Mouse (Mus musculus): ENCODE results near the gene Gpx3. TPM values are rescaled to one million over a fixed set of nuclear protein-coding genes. Genes with fewer than 3 reads are reported as not detected.
A peak's percentile ranks its signal among the peaks of the same experiment; 100 is the strongest.
"Not testable (repeated sequence)": the region's sequence is repeated elsewhere in the genome, so short reads cannot be mapped to it uniquely, and the experiment has no call there.

Gene Gpx3
- 10 to 100 TPM; 26.2 to 33.7 TPM for total RNA-seq (2021)
- long read RNA-seq, experiment 1, transcript Gpx3-201 (5 exons, 1,594 nt) = major isoform, 81 of 92 reads
- long read RNA-seq, experiment 1, partial matches to known transcripts = 8 of 92 reads
- long read RNA-seq, experiment 1, other reads (novel, unspliced or antisense) = 3 of 92 reads
- long read RNA-seq, experiment 2, transcript Gpx3-201 (5 exons, 1,594 nt) = major isoform, 85 of 95 reads
- long read RNA-seq, experiment 2, partial matches to known transcripts = 8 of 95 reads
- long read RNA-seq, experiment 2, other reads (novel, unspliced or antisense) = 2 of 95 reads

GRCm38 (mm10) chr11:54902333-54903323 lies at the start of gene Gpx3:
Gene Gpx3, plus strand, starts transcription at chr11:54902453.
- DNase-seq (ENCODE audit: low spot score in 2 of 2) = peak; percentile 49 to 69

DNA sequence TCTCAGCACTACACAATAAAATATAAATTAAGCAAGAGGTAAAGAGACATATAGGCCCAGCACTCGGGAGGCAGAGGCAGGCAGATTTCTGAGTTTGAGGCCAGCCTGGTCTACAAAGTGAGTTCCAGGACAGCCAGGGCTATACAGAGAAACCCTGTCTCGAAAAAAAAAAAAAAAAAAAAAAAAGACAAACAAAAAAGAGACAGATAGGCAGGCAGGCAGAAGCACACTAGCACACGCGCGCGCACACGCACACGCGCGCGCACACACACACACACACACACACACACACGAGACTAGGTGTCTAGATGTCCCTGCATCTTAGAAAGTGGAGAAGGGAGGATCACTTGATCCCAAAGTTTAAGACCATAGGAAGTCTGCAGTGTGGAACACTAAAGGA lies 43.4 kb upstream of the Gpx3 start:
- not testable (repeated sequence) for DNase-seq (ENCODE audit: low spot score in 2 of 2)

DNA sequence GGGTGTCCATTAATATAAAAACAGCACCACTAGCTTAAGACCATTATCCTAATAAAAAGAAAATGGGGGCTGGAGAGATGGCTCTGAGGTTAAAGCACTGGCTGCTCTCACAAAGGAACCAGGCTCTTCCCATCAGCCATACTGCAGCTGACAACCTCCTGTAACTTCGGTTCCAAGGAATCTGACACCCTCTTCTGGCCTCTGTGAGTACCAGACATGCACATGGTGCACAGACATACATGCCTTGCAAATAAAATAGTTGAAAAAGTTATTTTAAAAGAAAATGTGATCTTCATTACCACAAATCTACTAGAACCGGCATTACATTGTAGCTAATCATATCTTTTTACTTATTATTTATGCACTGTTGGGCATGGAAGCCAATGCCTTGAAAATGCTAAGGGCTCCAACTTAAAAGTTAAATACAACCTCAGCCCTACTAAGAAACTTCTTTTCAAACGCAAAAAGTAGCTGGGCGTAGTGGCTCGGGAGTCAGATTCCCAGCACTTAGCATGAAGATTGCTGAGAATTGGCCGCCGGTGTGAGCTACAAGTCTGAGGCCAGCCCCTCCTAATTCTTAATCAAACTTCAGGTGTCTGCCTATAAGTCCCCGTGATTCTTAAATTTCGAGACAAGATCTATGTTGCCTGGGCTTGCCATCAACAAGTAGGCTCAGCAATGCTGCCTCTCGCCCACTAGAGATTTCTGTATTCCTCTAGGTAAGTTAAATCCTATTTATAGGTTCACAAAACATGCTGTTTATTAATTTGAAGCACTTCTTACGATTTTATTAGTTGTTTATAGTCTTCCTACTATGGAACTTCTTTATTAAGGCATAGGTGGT lies 42.7 kb upstream of the Gpx3 start:
- DNase-seq (ENCODE audit: low spot score in 2 of 2) = no peak

GRCm38 (mm10) chr11:54860256-54861038 lies 41.8 kb upstream of the Gpx3 start, which contains the start of gene Lyrm7:
Gene Lyrm7, minus strand, starts transcription at chr11:54860916.
- DNase-seq (ENCODE audit: low spot score in 2 of 2) = peak; percentile 89 to 97

DNA sequence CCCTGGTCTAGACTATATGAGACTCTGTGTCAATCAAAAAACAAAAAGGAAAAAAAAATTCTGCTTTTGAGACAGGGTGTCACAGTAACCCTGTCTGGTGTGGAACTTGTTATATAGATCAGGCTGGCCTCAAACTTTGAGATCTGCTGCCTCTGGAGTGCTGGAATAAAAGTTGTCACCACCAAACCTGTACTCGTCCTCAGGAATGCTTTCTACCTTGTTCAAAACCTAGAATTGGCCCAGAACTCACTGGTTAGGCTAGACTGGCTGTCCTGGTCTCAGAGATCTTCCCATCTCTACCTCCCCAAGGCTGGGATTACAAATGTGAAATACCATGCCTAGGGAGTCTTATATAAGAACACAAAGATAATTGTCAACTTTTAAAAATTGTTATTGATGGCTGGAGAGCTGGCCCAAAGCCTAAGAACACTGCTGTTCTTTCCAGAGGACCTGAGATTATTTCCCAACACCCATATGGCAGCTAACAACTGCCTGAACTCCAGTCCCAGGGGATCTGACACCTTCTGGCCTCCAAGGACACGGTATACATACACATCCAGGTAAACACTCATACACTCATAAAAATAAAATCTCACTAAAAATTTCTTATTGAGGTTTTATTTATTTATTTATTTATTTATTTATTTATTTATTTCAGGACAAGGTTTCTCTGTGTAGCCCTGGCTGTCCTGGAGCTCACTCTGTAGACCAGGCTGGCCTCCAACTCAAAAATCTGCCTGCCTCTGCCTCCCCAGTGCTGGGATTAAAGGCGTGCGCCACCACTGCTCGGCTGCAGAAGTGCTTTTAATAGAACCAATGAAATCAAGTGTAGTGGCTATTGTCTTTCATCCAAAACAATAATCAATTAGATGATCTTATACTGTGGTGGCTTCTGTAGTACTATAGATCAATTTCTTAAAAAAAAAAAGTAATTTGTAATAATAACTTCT lies 40.5 kb upstream of the Gpx3 start:
- no peak for DNase-seq (ENCODE audit: low spot score in 2 of 2)

GRCm38 (mm10) chr11:54862621-54863520 lies 39.4 kb upstream of the Gpx3 start:
- DNase-seq (ENCODE audit: low spot score in 2 of 2) = peak in 1 of 2 experiments; percentile 37

DNA sequence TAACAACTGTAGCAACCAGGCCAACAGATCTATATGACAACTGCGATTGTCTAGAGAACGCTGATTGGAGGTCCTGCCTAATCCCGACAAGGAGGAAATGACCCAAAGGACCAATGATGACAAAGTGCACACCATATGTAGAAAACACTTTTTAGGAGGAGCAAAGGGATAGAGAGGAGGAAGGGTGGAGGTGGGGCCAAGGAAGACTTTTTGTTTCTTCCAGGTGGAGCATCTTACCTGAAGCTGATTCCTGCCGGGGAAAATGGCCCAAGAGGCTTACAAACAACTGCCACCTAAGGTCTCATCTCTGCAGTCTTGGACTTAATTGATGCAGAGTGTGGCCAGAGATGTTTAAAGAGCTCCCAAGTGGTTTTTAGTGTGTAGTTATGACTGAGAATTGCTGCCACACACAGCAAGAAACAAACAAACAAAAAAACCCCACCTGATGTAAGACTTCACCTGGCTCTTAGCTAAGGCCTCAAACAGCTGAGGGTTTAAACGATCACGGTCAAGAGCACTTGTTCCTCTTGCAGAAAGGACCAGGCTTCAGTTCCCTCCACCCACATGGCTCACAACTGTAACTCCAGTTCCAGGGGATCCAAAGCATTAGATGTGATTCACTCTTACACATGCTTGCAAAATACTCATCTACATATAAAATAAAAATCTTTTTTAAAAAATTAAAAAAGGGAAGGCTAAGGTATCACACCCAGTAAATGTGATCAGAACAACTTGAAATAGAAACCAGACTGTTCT lies 36.7 kb upstream of the Gpx3 start:
- DNase-seq (ENCODE audit: low spot score in 2 of 2) = no peak

DNA sequence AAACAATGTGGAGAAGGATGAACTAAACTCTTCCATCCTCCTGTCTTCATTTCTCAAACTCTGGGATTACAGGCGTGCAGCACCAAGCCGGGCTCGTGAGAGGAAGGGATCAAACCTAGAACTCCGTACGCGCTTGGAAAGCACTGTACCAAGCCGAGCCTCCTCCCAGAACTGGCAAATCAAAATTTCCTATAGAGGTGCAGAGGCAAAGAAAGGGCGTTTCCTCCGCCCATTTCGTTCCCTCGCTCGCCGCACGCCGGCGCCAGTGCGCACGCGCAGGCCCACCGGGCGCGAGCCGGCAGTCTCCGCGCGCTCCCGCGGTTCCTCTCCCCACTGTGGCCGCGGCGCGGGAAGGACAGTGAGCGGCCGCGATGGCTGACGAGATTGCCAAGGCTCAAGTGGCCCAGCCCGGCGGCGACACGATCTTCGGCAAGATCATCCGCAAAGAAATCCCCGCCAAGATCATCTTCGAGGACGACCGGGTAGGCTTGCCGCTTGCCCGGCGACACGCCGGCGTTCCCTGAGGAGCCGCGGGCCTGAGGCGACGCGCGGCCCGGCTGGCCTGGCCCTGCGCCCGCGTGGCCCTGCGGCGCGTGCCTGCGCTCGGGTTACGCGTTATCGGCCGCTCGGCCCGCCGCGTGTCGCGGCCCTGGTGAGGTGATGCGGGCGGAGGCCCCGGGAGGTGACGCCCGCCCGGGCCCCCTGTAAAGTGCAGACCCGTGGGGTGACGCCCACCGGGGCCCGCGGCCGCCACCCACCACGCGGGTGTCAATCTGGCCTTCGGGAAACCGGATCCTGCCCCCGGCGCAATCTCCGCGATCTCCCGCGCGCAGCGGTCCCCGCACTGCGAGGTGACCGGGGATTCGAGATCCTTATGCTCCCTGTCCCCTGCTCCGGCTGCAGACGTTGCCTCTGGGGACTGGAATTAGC lies 35.9 kb upstream of the Gpx3 start, which contains the start of gene Hint1:
TSS of gene Hint1 (plus strand) at position 265 of the 930 bp plus-strand sequence.
- peak; percentile 90 to 92 for DNase-seq (ENCODE audit: low spot score in 2 of 2)

GRCm38 (mm10) chr11:54867049-54867385 lies 35.2 kb upstream of the Gpx3 start:
- DNase-seq (ENCODE audit: low spot score in 2 of 2) = no peak

GRCm38 (mm10) chr11:54867903-54868434 lies 34.3 kb upstream of the Gpx3 start:
- DNase-seq (ENCODE audit: low spot score in 2 of 2) = no peak

DNA sequence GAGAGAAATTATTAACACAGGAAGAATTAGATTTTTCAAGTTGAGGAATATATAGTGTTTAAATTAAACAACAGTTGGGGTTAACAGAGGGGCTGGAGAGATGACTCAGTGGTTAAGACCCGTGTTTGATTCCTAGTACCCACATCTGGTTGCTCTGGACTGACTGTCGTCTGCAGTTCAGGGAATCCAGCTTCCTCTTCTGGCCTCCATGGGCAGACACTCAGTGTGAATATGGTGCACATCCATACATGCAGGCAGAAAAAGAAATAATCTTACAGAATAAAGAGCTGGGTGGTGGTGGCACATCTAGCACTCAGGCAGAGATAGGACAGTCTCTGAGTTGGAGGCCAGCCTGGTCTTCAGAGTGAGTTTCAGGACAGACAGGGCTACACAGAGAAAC lies 33.8 kb upstream of the Gpx3 start:
- no peak for DNase-seq (ENCODE audit: low spot score in 2 of 2)

DNA sequence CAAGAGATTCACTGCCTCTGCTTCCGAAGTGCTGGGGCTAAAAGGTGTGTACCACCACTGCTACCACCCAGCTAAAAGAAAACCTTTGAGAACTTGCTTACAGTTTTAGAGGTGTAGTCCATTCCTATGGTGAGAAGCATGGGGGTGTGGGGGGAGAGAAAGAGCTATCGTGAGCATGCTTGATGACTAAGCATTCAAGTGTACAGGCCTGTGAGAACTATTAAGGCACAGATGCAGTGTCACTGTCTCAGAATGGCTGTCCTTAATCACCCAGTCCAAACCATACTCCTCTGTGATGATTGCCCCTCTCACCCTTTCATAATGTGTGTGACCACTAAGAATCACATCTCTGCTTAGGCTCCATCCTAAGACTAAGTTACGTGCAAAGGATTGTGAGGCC lies 32.9 kb upstream of the Gpx3 start:
- no peak for DNase-seq (ENCODE audit: low spot score in 2 of 2)

DNA sequence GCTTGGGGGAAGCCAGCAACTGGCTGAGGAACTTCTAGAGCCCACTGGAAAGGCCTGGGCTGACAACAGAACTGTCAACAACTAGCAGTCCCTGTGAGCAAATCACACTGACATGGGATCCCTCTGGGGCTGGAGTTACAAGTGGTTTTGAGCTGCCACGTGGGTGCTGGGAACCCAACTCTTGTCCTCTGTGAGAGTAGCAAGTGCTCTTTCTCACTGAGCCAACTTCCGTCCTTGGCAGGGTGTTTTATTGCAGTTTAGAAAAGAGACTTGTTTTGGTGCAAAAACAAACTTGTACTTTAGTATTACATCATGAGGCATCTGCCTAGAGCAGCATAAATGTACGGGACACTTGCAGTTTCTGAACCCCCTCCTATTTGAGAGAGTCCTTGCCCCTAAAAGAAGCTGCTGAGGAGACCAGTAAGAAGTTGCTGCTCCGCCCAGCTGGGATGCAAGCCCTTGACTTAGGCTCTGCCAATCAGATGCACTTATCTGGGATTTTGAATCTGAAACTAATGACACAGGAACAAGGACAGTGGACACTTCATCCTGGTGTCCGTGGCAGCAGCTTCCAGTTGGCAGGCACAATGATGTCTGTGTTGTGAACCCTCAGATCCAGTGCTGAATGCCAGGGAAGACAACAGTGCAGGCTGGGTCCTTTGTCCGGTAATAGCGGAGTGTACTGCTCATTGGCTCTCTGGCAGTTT lies 30.3 kb upstream of the Gpx3 start:
- DNase-seq (ENCODE audit: low spot score in 2 of 2) = no peak

DNA sequence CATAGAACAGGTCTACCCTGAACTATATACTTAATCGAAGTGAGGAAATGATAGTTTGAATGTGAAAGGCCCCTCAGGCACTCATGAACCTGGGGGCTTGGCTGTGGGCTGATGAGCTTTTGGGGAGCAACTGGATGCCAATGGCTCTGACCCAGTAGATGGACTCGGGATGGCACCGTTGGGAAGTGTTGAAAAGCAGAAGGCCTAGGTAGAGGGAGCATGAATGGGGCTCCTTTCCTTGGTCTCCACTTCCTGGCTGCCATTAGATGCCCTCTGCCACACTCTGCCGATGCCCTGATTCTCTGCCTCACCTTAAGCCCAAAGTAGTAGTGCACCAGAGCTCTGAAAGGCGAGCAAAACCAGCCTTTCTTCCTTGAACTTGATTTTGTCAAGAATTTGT lies 26.2 kb upstream of the Gpx3 start:
- DNase-seq (ENCODE audit: low spot score in 2 of 2) = no peak

GRCm38 (mm10) chr11:54878893-54879292 lies 23.4 kb upstream of the Gpx3 start:
- DNase-seq (ENCODE audit: low spot score in 2 of 2) = no peak

Measured in gastrocnemius, postnatal 4 days (tissue).